Mouse (Mus musculus) left cerebral cortex, postnatal 25 days (tissue): Measurements from ENCODE around the gene Irx1. TPM values are rescaled to one million over a fixed set of nuclear protein-coding genes. Genes with fewer than 3 reads are reported as not detected.

Experiments
- DNase-seq, 2 experiments: peaks; one replicate each; pipeline ENCODE4 v3.0.0; 2022; ENCODE audit warnings: low spot score in 2 of 2, mixed read lengths in 1 of 2
- intact Hi-C: fragments of 180-260 bp; cut with DNase I; formaldehyde crosslinking; loops from one replicate; pipeline ENCODE4 v1.15.1; 2025
- total RNA-seq, 2 experiments: library from RNA; stranded (reverse); gene quantifications; 2 replicates each; pipeline ENCODE4 v1.2.3; 2021

Gene Irx1
- total RNA-seq = under 1 TPM; 0.46 to 0.50 TPM

GRCm38 (mm10) chr13:71963356-71964351 is at the start of gene Irx1:
Gene Irx1, minus strand, starts transcription at chr13:71963723.
- DNase-seq = no peak
- intact Hi-C loops = loop anchor here (2.0 to 5.0 kb wide), 3 partner anchors 329 to 665 kb away; partner anchors contain the start of gene Irx2

GRCm38 (mm10) chr13:71979932-71980655 is 16.6 kb upstream of the Irx1 start:
- intact Hi-C loops = no loop called here
- no peak for DNase-seq

GRCm38 (mm10) chr13:71975753-71976152 is 12.2 kb upstream of the Irx1 start:
- DNase-seq = no peak
- intact Hi-C loops = no loop called here

- intact Hi-C loops = no loop called here
- no peak for DNase-seq
Measured at GRCm38 (mm10) chr13:71968286-71968685, 4.8 kb upstream of the Irx1 start.

- DNase-seq = no peak
- intact Hi-C loops = no loop called here
Measured at GRCm38 (mm10) chr13:71967341-71968250, 4.1 kb upstream of the Irx1 start.

- intact Hi-C loops = no loop called here
- no peak for DNase-seq
Measured at GRCm38 (mm10) chr13:71966631-71967030, 3.1 kb upstream of the Irx1 start.

- no peak for DNase-seq
- intact Hi-C loops = loop anchor here (2.0 to 5.0 kb wide), 3 partner anchors 328 to 664 kb away; partner anchors contain the start of gene Irx2
Measured at GRCm38 (mm10) chr13:71964366-71964765, 843 bp upstream of the Irx1 start.

- DNase-seq = no peak
- intact Hi-C loops = loop anchor here (5.0 kb wide), 2 partner anchors 329 to 456 kb away; no protein-coding TSS in a partner anchor
Measured at GRCm38 (mm10) chr13:71962661-71963355, 715 bp downstream of the Irx1 start.

GRCm38 (mm10) chr13:71961891-71962660 is 1.4 kb downstream of the Irx1 start:
- intact Hi-C loops = loop anchor here (5.0 kb wide), 2 partner anchors 330 to 455 kb away; no protein-coding TSS in a partner anchor
- DNase-seq = no peak

- intact Hi-C loops = loop anchor here (5.0 kb wide), 2 partner anchors 331 to 454 kb away; no protein-coding TSS in a partner anchor
- no peak for DNase-seq
Measured at GRCm38 (mm10) chr13:71960846-71961735, 2.4 kb downstream of the Irx1 start.

GRCm38 (mm10) chr13:71960277-71960672 is 3.2 kb downstream of the Irx1 start:
- DNase-seq = no peak
- intact Hi-C loops = loop anchor here (5.0 kb wide), 2 partner anchors 332 to 453 kb away; no protein-coding TSS in a partner anchor

- DNase-seq = no peak
- intact Hi-C loops = loop anchor here (2.0 to 10.0 kb wide), 5 partner anchors 333 to 1305 kb away; no protein-coding TSS in a partner anchor
Measured at GRCm38 (mm10) chr13:71959361-71960276, 3.9 kb downstream of the Irx1 start.

- intact Hi-C loops = loop anchor here (2.0 to 10.0 kb wide), 3 partner anchors 714 to 1306 kb away; no protein-coding TSS in a partner anchor
- no peak for DNase-seq
Measured at GRCm38 (mm10) chr13:71958651-71959050, 4.9 kb downstream of the Irx1 start.

GRCm38 (mm10) chr13:71957811-71958351 is 5.6 kb downstream of the Irx1 start:
- intact Hi-C loops = loop anchor here (2.0 to 10.0 kb wide), 3 partner anchors 713 to 1307 kb away; no protein-coding TSS in a partner anchor
- DNase-seq = no peak

GRCm38 (mm10) chr13:71957147-71957546 is 6.4 kb downstream of the Irx1 start:
- DNase-seq = no peak
- intact Hi-C loops = loop anchor here (5.0 to 10.0 kb wide), 2 partner anchors 712 to 850 kb away; no protein-coding TSS in a partner anchor
